Mouse (Mus musculus) small intestine, adult 2 months (tissue): Measurements from ENCODE around the gene Slco1a6. TPM values are rescaled to one million over a fixed set of nuclear protein-coding genes. Genes with fewer than 3 reads are reported as not detected.
"Not testable (repeated sequence)": the region's sequence is repeated elsewhere in the genome, so short reads cannot be mapped to it uniquely, and the experiment has no call there.

Source experiments
- H3K27ac ChIP-seq: fragments of 200-500 bp; 2 replicates; pipeline ENCODE4 v1.5.1; 2012; ENCODE audit warnings: low read depth, low read length, control low read depth, inconsistent platforms; ENCODE audit not compliant: insufficient read depth
- H3K27me3 ChIP-seq: fragments of 200-500 bp; 2 replicates; pipeline ENCODE4 v1.6.1; 2012; ENCODE audit warnings: mild to moderate bottlenecking, moderate library complexity, low read length, inconsistent platforms; ENCODE audit not compliant: control insufficient read depth, insufficient read depth
- H3K36me3 ChIP-seq: fragments of 200-500 bp; 2 replicates; pipeline ENCODE4 v1.6.1; 2012; ENCODE audit warnings: mild to moderate bottlenecking, low read length, control low read depth, inconsistent platforms; ENCODE audit not compliant: control insufficient read depth, insufficient read depth
- H3K4me1 ChIP-seq: fragments of 200-500 bp; 2 replicates; pipeline ENCODE4 v1.6.1; 2012; ENCODE audit warnings: low read length, inconsistent platforms, mixed read lengths; ENCODE audit not compliant: control insufficient read depth, insufficient read depth, insufficient read length
- H3K4me3 ChIP-seq: fragments of 200-500 bp; 2 replicates; pipeline ENCODE4 v1.5.1; 2012; ENCODE audit warnings: low read depth, mild to moderate bottlenecking, control low read depth, inconsistent platforms, low read length, moderate library complexity
- CTCF ChIP-seq: fragments of 200-500 bp; IDR thresholded peaks from 2 replicates; pipeline ENCODE4 v1.5.1; 2012; ENCODE audit warnings: low read depth, mild to moderate bottlenecking, control low read depth, inconsistent platforms, low read length, moderate library complexity, mixed read lengths; ENCODE audit not compliant: insufficient replicate concordance, insufficient read length; ENCODE audit errors: extremely low read depth
- POLR2A ChIP-seq: fragments of 200-500 bp; IDR thresholded peaks from 2 replicates; pipeline ENCODE4 v1.6.1; 2012; ENCODE audit warnings: low read depth, mild to moderate bottlenecking, control low read depth, inconsistent platforms, low read length, moderate library complexity
- WGBS: fragments of 180-500 bp; shearing (Covaris S2); methylation state at CpG from one replicate; pipeline ENCODE4 v1.1.7; 2018; 5-methylcytosine and 5-hydroxymethylcytosine counted together
- polyA plus RNA-seq: library from polyadenylated mRNA; depleted of rRNA; stranded (reverse); fragments of >200 nt; gene quantifications from 2 replicates; pipeline ENCODE4 v1.2.3, GENCODE M21; 2012; rRNA removed

Slco1a6 gene
- polyA plus RNA-seq: not detected in 2 replicates

DNA sequence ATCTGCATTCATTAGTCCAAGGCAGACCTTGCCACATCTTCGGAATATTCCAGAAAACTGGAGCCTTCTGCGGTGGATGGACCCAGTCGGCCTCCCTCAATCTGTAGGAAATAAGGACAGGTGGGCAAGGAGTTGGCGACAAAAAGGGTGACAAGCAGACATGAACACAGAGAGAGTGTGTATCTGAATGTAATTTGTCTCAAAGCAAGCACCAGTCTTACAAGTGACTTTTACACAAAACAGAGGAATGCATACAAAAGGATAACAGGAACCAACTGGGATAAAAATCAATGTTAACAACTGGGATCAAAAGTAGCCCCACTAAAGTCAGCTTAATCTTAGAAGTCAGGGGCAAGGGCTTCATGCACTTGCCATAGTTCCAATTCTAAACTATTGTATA is at the start of gene Slco1a6:
Gene Slco1a6 (minus strand): TSS at position 101 of the 400 bp plus-strand sequence.
- H3K27ac ChIP-seq: no peak within 1 kb of the TSS
- TF ChIP-seq CTCF (no peak), POLR2A (no peak)
- WGBS: 90% methylated on average over 4 of the region's 4 CpGs
- H3K27me3 ChIP-seq: no peaks in the 10 kb centered on the region
- H3K4me3 ChIP-seq: no peak within 1 kb of the TSS
- no peaks in the 10 kb centered on the region for H3K4me1 ChIP-seq
- H3K36me3 ChIP-seq: no peaks in the 10 kb centered on the region

DNA sequence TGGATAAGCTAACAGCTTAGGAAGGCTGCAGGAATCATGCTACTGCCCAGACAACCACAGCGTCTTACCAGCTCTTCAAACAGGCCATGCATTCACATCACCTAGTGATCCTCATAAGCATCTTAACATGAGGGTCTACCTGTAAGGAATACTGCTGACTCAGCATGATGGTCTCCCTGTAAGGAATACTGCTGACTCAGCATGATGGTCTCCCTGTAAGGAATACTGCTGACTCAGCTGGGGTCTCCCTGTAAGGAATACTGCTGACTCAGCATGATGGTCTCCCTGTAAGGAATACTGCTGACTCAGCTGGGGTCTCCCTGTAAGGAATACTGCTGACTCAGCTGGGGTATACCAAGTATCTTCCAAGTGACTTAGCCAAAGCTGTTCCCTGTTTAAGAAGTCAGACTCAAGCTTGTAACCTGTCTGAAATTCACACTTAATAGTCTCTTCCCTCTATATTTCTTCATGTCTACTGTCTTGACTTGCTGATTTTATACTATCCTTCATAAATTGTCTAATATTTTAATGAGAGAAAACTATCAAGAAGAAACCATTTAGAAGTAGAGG is 42.5 kb upstream of the Slco1a6 start:
- H3K27me3 ChIP-seq, H3K36me3 ChIP-seq, H3K4me1 ChIP-seq, H3K27ac ChIP-seq, H3K4me3 ChIP-seq: not testable (repeated sequence)
- WGBS: 88% methylated on average over 1 of the region's 1 CpGs

- TF ChIP-seq POLR2A (no peak), CTCF (no peak)
- Histone ChIP-seq H3K27me3 (no peaks in the 10 kb centered on the region), H3K4me1 (no peaks in the 10 kb centered on the region), H3K27ac (no peak overlapping the region), H3K36me3 (no peaks in the 10 kb centered on the region), H3K4me3 (no peak overlapping the region)
- WGBS: 70% methylated on average over 5 of the region's 5 CpGs
These were observed 36.7 kb upstream of the Slco1a6 start for GRCm38 (mm10) chr6:142245065-142245464.

DNA sequence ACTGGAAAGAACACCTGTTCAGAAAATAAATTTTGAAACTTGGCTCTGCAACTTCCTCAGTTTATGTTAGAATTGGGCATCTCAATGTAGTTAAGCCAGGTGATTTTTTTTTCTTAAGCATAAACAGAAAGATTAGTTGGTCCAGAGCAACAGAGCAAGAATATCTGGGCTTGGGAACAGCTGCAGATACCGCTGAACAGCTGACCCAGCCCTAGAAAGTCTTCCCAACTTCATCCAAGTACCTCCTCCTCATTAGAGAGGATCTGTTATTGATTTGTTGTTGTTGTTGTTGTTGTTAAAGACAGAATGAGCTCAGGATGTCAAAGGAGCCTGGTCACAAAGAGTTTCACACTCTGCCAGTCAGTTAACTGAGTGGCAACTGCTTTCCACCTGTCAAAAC is 31.1 kb upstream of the Slco1a6 start:
- H3K27ac ChIP-seq: no peak overlapping the region
- no peak for TF ChIP-seq POLR2A
- no peak for TF ChIP-seq CTCF
- WGBS: 57% methylated on average over 1 of the region's 1 CpGs

DNA sequence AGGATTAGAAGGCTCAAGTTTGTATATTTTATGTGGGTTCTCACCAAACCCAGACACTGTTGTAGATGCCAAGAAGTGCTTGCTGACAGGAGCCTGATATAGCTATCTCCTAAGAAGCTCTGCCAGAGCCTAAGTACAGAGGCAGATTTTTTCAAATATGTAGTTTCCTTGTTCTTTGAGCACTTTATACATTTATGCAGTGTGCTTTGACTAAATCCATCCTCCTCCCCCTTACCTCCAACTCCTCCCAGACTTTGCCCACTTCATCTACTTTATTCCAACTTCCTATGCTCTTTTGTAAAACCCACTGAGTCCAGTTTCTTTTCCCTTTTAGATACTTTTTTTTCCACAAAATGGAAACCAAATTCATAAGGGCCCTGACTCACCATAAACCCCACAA is 11.8 kb upstream of the Slco1a6 start:
- Histone ChIP-seq H3K36me3 (no peaks in the 10 kb centered on the region), H3K4me3 (no peak overlapping the region), H3K27me3 (no peaks in the 10 kb centered on the region), H3K4me1 (no peaks in the 10 kb centered on the region), H3K27ac (no peak overlapping the region)
- TF ChIP-seq POLR2A: no peak
- TF ChIP-seq CTCF: no peak

More for the DNA sequence above, 31.1 kb upstream of the Slco1a6 start:
- Histone ChIP-seq H3K36me3 (no peaks in the 10 kb centered on the region), H3K27me3 (no peaks in the 10 kb centered on the region), H3K4me1 (no peaks in the 10 kb centered on the region), H3K4me3 (no peak overlapping the region)

- TF ChIP-seq CTCF (no peak), POLR2A (no peak)
These were observed 3.5 kb upstream of the Slco1a6 start for GRCm38 (mm10) chr6:142211821-142212220.

DNA sequence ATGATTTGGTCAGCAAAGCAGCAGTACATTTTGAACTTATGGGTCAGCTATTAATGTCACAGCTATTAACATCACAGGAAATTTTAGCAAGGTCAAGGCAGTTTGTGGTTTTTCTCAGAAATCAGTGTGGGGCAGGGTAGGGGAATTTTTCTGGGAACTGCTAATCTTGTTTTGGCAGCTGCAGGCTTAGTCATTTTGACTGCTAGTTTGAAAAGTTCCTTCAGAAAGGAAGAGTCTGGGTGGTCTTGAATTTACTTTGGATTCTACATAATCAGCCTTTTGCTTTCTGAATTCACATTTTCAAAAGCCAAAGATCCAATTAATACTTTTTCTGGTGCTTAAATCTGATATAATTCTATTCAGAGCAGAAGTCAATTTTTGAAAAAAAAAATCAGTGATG is 1.4 kb upstream of the Slco1a6 start:
- Histone ChIP-seq H3K4me3 (no peak overlapping the region), H3K36me3 (no peaks in the 10 kb centered on the region), H3K27me3 (no peaks in the 10 kb centered on the region), H3K27ac (no peak overlapping the region), H3K4me1 (no peaks in the 10 kb centered on the region)
- TF ChIP-seq CTCF (no peak), POLR2A (no peak)

More at GRCm38 (mm10) chr6:142211821-142212220, 3.5 kb upstream of the Slco1a6 start:
- Histone ChIP-seq H3K4me1 (no peaks in the 10 kb centered on the region), H3K27me3 (no peaks in the 10 kb centered on the region), H3K27ac (no peak overlapping the region), H3K36me3 (no peaks in the 10 kb centered on the region), H3K4me3 (no peak overlapping the region)

- Histone ChIP-seq H3K36me3 (no peaks in the 10 kb centered on the region), H3K4me1 (no peaks in the 10 kb centered on the region), H3K4me3 (no peak overlapping the region), H3K27me3 (no peaks in the 10 kb centered on the region), H3K27ac (no peak overlapping the region)
- TF ChIP-seq CTCF: no peak
- no peak for TF ChIP-seq POLR2A
These were observed 7.8 kb downstream of the Slco1a6 start for GRCm38 (mm10) chr6:142200524-142200923.
